Mouse (Mus musculus): ENCODE measurements around the gene Il6st.

Il6st gene

GRCm38 (mm10) chr13:112440668-112441067 lies 23.2 kb upstream of the Il6st start:
- in situ Hi-C loops (cut with MboI, MseI): loop anchor here (10.0 to 25.0 kb wide), 3 partner anchors 1134 to 1478 kb away; no protein-coding TSS in a partner anchor

GRCm38 (mm10) chr13:112442867-112443529 lies 20.9 kb upstream of the Il6st start:
- in situ Hi-C loops (cut with MboI, MseI): loop anchor here (10.0 to 25.0 kb wide), 3 partner anchors 1132 to 1481 kb away; no protein-coding TSS in a partner anchor

- in situ Hi-C loops (cut with MboI, MseI): loop anchor here (10.0 to 25.0 kb wide), 3 partner anchors 1128 to 1485 kb away; no protein-coding TSS in a partner anchor
Observed at GRCm38 (mm10) chr13:112447108-112447665, 16.7 kb upstream of the Il6st start.

GRCm38 (mm10) chr13:112450210-112450609 lies 13.7 kb upstream of the Il6st start:
- in situ Hi-C loops (cut with MboI, MseI): no loop called here

- in situ Hi-C loops (cut with MboI, MseI): no loop called here
Observed at GRCm38 (mm10) chr13:112457366-112457765, 6.5 kb upstream of the Il6st start.

- in situ Hi-C loops (cut with MboI, MseI): no loop called here
Observed at GRCm38 (mm10) chr13:112458016-112458415, 5.9 kb upstream of the Il6st start.

- in situ Hi-C loops (cut with MboI, MseI): no loop called here
Observed at GRCm38 (mm10) chr13:112458435-112459018, 5.3 kb upstream of the Il6st start.

GRCm38 (mm10) chr13:112459956-112460355 lies 3.9 kb upstream of the Il6st start:
- in situ Hi-C loops (cut with MboI, MseI): loop anchor here (5.0 kb wide), 1 partner anchor 33 kb away; no protein-coding TSS in a partner anchor

GRCm38 (mm10) chr13:112462411-112462987 lies 1.4 kb upstream of the Il6st start:
- in situ Hi-C loops (cut with MboI, MseI): loop anchor here (5.0 kb wide), 1 partner anchor 35 kb away; no protein-coding TSS in a partner anchor

GRCm38 (mm10) chr13:112463337-112463802 lies 500 bp upstream of the Il6st start:
- in situ Hi-C loops (cut with MboI, MseI): loop anchor here (5.0 kb wide), 1 partner anchor 36 kb away; no protein-coding TSS in a partner anchor

- in situ Hi-C loops (cut with MboI, MseI): loop anchor here (5.0 kb wide), 2 partner anchors 37 to 43 kb away; no protein-coding TSS in a partner anchor
Observed at GRCm38 (mm10) chr13:112464626-112465287, 887 bp downstream of the Il6st start.

GRCm38 (mm10) chr13:112465585-112465984 lies 1.7 kb downstream of the Il6st start:
- in situ Hi-C loops (cut with MboI, MseI): loop anchor here (5.0 kb wide), 1 partner anchor 42 kb away; no protein-coding TSS in a partner anchor

- in situ Hi-C loops (cut with MboI, MseI): loop anchor here (5.0 kb wide), 1 partner anchor 41 kb away; no protein-coding TSS in a partner anchor
Observed at GRCm38 (mm10) chr13:112466136-112466945, 2.5 kb downstream of the Il6st start.

- in situ Hi-C loops (cut with MboI, MseI): loop anchor here (5.0 kb wide), 1 partner anchor 40 kb away; no protein-coding TSS in a partner anchor
Observed at GRCm38 (mm10) chr13:112466946-112467255, 3.0 kb downstream of the Il6st start.

- in situ Hi-C loops (cut with MboI, MseI): loop anchor here (5.0 kb wide), 1 partner anchor 40 kb away; no protein-coding TSS in a partner anchor
Observed at GRCm38 (mm10) chr13:112467384-112467783, 3.5 kb downstream of the Il6st start.

- in situ Hi-C loops (cut with MboI, MseI): loop anchor here (5.0 kb wide), 1 partner anchor 38 kb away; no protein-coding TSS in a partner anchor
Observed at GRCm38 (mm10) chr13:112469491-112469890, 5.6 kb downstream of the Il6st start.

- in situ Hi-C loops (cut with MboI, MseI): no loop called here
Observed at GRCm38 (mm10) chr13:112471201-112471600, 7.3 kb downstream of the Il6st start.

- in situ Hi-C loops (cut with MboI, MseI): no loop called here
Observed at GRCm38 (mm10) chr13:112472401-112473023, 8.6 kb downstream of the Il6st start.

GRCm38 (mm10) chr13:112473757-112474755 lies 10.2 kb downstream of the Il6st start:
- in situ Hi-C loops (cut with MboI, MseI): no loop called here
